Mouse (Mus musculus): ENCODE results near the gene Tbc1d2b. TPM values are rescaled to one million over a fixed set of nuclear protein-coding genes. Genes with fewer than 3 reads are reported as not detected.

The Tbc1d2b gene
- polyA plus RNA-seq, 1 experiment from 2014 or later = 13.2 TPM

GRCm38 (mm10) chr9:90250964-90251750 lies 19.4 kb downstream of the Tbc1d2b start:
- WGBS = 67% methylated on average over 13 of the region's 13 CpGs
- no peak overlapping the region for H3K4me3 ChIP-seq (ENCODE audit: low read depth, low read length)

GRCm38 (mm10) chr9:90250141-90250775 lies 20.3 kb downstream of the Tbc1d2b start:
- ATAC-seq (replicated peaks; ENCODE audit: low FRiP score) = peak; percentile 92
- peak overlapping the region; percentile 4; the same call in 1 of the 2 replicates for H3K4me3 ChIP-seq (ENCODE audit: low read depth, low read length)

More at GRCm38 (mm10) chr9:90250964-90251750, 19.4 kb downstream of the Tbc1d2b start:
- no peaks in the 10 kb centered on the region for H3K9me3 ChIP-seq (ENCODE audit: control insufficient read depth, low read length)
- H3K36me3 ChIP-seq (ENCODE audit: control insufficient read depth, insufficient read depth, low read length) = peaks cover 7% of the 10 kb centered on the region; the same call in 1 of the 2 replicates
- DNase-seq (ENCODE audit: low spot score) (no peak), ATAC-seq (replicated peaks; ENCODE audit: low FRiP score) (peak; percentile 60)
- peaks cover 61% of the 10 kb centered on the region for H3K4me1 ChIP-seq (replicated peaks; ENCODE audit: control insufficient read depth, insufficient read depth, low read length)
- peak overlapping the region; percentile 99 for H3K27ac ChIP-seq (ENCODE audit: low read depth, low read length)
- no peaks in the 10 kb centered on the region for H3K27me3 ChIP-seq (replicated peaks; ENCODE audit: control insufficient read depth, insufficient read depth, low read length)
- H3K4me2 ChIP-seq = peak overlapping the region; percentile 44
- peak overlapping the region; percentile 26; the same call in 1 of the 2 replicates for H3K9ac ChIP-seq (ENCODE audit: low read depth, low read length)

GRCm38 (mm10) chr9:90249036-90249435 lies 21.6 kb downstream of the Tbc1d2b start:
- Histone ChIP-seq H3K27me3 (replicated peaks; ENCODE audit: control insufficient read depth, insufficient read depth, low read length) (no peaks in the 10 kb centered on the region), H3K9me3 (ENCODE audit: control insufficient read depth, low read length) (no peaks in the 10 kb centered on the region), H3K4me3 (ENCODE audit: low read depth, low read length) (no peak overlapping the region), H3K27ac (ENCODE audit: low read depth, low read length) (peak overlapping the region; percentile 99), H3K36me3 (ENCODE audit: control insufficient read depth, insufficient read depth, low read length) (peaks cover 7% of the 10 kb centered on the region; the same call in 1 of the 2 replicates), H3K4me1 (replicated peaks; ENCODE audit: control insufficient read depth, insufficient read depth, low read length) (peaks cover 66% of the 10 kb centered on the region), H3K9ac (ENCODE audit: low read depth, low read length) (no peak overlapping the region; the same call in 1 of the 2 replicates), H3K4me2 (peak overlapping the region; percentile 15; the same call in 1 of the 2 replicates)
- ATAC-seq (replicated peaks; ENCODE audit: low FRiP score) = no peak
- WGBS = 74% methylated on average over 2 of the region's 2 CpGs
- no peak for DNase-seq (ENCODE audit: low spot score)

More at GRCm38 (mm10) chr9:90250141-90250775, 20.3 kb downstream of the Tbc1d2b start:
- peaks cover 63% of the 10 kb centered on the region for H3K4me1 ChIP-seq (replicated peaks; ENCODE audit: control insufficient read depth, insufficient read depth, low read length)
- peak overlapping the region; percentile 99 for H3K27ac ChIP-seq (ENCODE audit: low read depth, low read length)
- peak overlapping the region; percentile 66 for H3K9ac ChIP-seq (ENCODE audit: low read depth, low read length)
- peak overlapping the region; percentile 57 for H3K4me2 ChIP-seq
- no peaks in the 10 kb centered on the region for H3K9me3 ChIP-seq (ENCODE audit: control insufficient read depth, low read length)
- H3K27me3 ChIP-seq (replicated peaks; ENCODE audit: control insufficient read depth, insufficient read depth, low read length) = no peaks in the 10 kb centered on the region
- DNase-seq (ENCODE audit: low spot score) = no peak
- H3K36me3 ChIP-seq (ENCODE audit: control insufficient read depth, insufficient read depth, low read length) = peaks cover 7% of the 10 kb centered on the region; the same call in 1 of the 2 replicates
- WGBS = 35% methylated on average over 5 of the region's 5 CpGs

- H3K4me1 ChIP-seq (replicated peaks; ENCODE audit: control insufficient read depth, insufficient read depth, low read length) = peaks cover 69% of the 10 kb centered on the region
- ATAC-seq (replicated peaks; ENCODE audit: low FRiP score) (no peak), DNase-seq (ENCODE audit: low spot score) (no peak)
- peak overlapping the region; percentile 15; the same call in 1 of the 2 replicates for H3K4me2 ChIP-seq
- H3K4me3 ChIP-seq (ENCODE audit: low read depth, low read length) = no peak overlapping the region
- H3K9me3 ChIP-seq (ENCODE audit: control insufficient read depth, low read length) = no peaks in the 10 kb centered on the region
- WGBS = 87% methylated on average over 7 of the region's 7 CpGs
- H3K27me3 ChIP-seq (replicated peaks; ENCODE audit: control insufficient read depth, insufficient read depth, low read length) = no peaks in the 10 kb centered on the region
- H3K27ac ChIP-seq (ENCODE audit: low read depth, low read length) = peak overlapping the region; percentile 65
- H3K36me3 ChIP-seq (ENCODE audit: control insufficient read depth, insufficient read depth, low read length) = peaks cover 7% of the 10 kb centered on the region; the same call in 1 of the 2 replicates
- H3K9ac ChIP-seq (ENCODE audit: low read depth, low read length) = peak overlapping the region; percentile 47
These were observed 22.3 kb downstream of the Tbc1d2b start for GRCm38 (mm10) chr9:90248326-90248725.

GRCm38 (mm10) chr9:90247316-90247715 lies 23.3 kb downstream of the Tbc1d2b start:
- 73% methylated on average over 7 of the region's 7 CpGs for WGBS
- Histone ChIP-seq H3K27ac (ENCODE audit: low read depth, low read length) (peak overlapping the region; percentile 38), H3K4me1 (replicated peaks; ENCODE audit: control insufficient read depth, insufficient read depth, low read length) (peaks cover 72% of the 10 kb centered on the region)

GRCm38 (mm10) chr9:90245781-90246180 lies 24.8 kb downstream of the Tbc1d2b start:
- H3K4me1 ChIP-seq (replicated peaks; ENCODE audit: control insufficient read depth, insufficient read depth, low read length) = peaks cover 61% of the 10 kb centered on the region
- H3K9me3 ChIP-seq (ENCODE audit: control insufficient read depth, low read length) = no peaks in the 10 kb centered on the region
- 70% methylated on average over 5 of the region's 5 CpGs for WGBS
- H3K4me3 ChIP-seq (ENCODE audit: low read depth, low read length) = no peak overlapping the region
- H3K27me3 ChIP-seq (replicated peaks; ENCODE audit: control insufficient read depth, insufficient read depth, low read length) = no peaks in the 10 kb centered on the region
- no peak overlapping the region for H3K4me2 ChIP-seq
- peak overlapping the region; percentile 2; the same call in 1 of the 2 replicates for H3K9ac ChIP-seq (ENCODE audit: low read depth, low read length)
- peaks cover 7% of the 10 kb centered on the region; the same call in 1 of the 2 replicates for H3K36me3 ChIP-seq (ENCODE audit: control insufficient read depth, insufficient read depth, low read length)
- DNase-seq (ENCODE audit: low spot score) (no peak), ATAC-seq (replicated peaks; ENCODE audit: low FRiP score) (no peak)
- peak overlapping the region; percentile 36; the same call in 1 of the 2 replicates for H3K27ac ChIP-seq (ENCODE audit: low read depth, low read length)

More at GRCm38 (mm10) chr9:90247316-90247715, 23.3 kb downstream of the Tbc1d2b start:
- Histone ChIP-seq H3K36me3 (ENCODE audit: control insufficient read depth, insufficient read depth, low read length) (peaks cover 7% of the 10 kb centered on the region; the same call in 1 of the 2 replicates), H3K9ac (ENCODE audit: low read depth, low read length) (no peak overlapping the region; the same call in 1 of the 2 replicates), H3K4me2 (no peak overlapping the region), H3K4me3 (ENCODE audit: low read depth, low read length) (no peak overlapping the region), H3K27me3 (replicated peaks; ENCODE audit: control insufficient read depth, insufficient read depth, low read length) (no peaks in the 10 kb centered on the region), H3K9me3 (ENCODE audit: control insufficient read depth, low read length) (no peaks in the 10 kb centered on the region)
- no peak for DNase-seq (ENCODE audit: low spot score)
- no peak for ATAC-seq (replicated peaks; ENCODE audit: low FRiP score)

GRCm38 (mm10) chr9:90245206-90245605 lies 25.4 kb downstream of the Tbc1d2b start:
- no peak for DNase-seq (ENCODE audit: low spot score)
- Histone ChIP-seq H3K27me3 (replicated peaks; ENCODE audit: control insufficient read depth, insufficient read depth, low read length) (no peaks in the 10 kb centered on the region), H3K9ac (ENCODE audit: low read depth, low read length) (peak overlapping the region; percentile 2; the same call in 1 of the 2 replicates), H3K4me1 (replicated peaks; ENCODE audit: control insufficient read depth, insufficient read depth, low read length) (peaks cover 57% of the 10 kb centered on the region), H3K4me2 (no peak overlapping the region), H3K36me3 (ENCODE audit: control insufficient read depth, insufficient read depth, low read length) (peaks cover 7% of the 10 kb centered on the region; the same call in 1 of the 2 replicates), H3K27ac (ENCODE audit: low read depth, low read length) (peak overlapping the region; percentile 36; the same call in 1 of the 2 replicates), H3K9me3 (ENCODE audit: control insufficient read depth, low read length) (no peaks in the 10 kb centered on the region), H3K4me3 (ENCODE audit: low read depth, low read length) (no peak overlapping the region)
- ATAC-seq (replicated peaks; ENCODE audit: low FRiP score) = no peak
- 50% methylated on average over 6 of the region's 6 CpGs for WGBS
